Mouse (Mus musculus) CD4-positive naive resting alpha-beta T cell, adult 76 days (primary cell): ENCODE results near the gene Bmp2k. TPM values are rescaled to one million over a fixed set of nuclear protein-coding genes. Genes with fewer than 3 reads are reported as not detected.

Experiments used
- total RNA-seq: library from RNA; stranded (reverse); gene quantifications from one replicate; pipeline ENCODE4 v1.2.4, GENCODE M21; 2023

Gene Bmp2k
- total RNA-seq = 36.7 TPM

DNA sequence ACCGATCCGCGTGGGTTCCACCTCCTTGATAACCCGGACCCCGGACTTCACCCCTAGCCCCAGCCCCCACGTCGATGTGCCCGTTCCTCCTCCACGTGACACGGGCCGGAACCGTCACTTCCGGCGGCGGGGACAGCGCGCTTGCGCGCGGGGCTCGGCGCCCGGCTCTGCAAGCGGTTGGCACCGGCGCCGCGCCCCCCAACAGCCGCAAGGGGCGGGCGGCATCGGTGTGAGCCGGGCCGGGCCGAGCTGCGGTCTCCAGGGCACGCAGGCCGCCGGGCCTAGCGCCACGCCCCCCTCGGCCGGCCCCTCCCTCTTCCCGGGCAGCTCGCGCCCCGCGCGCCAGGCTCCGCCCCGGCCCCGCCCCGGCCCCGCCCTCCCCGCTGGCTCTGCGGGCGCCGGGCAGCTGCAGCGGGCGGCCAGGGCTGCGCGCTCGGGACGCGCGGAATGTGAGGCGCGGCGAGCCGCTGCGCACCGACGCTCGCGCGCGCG lies at the start of gene Bmp2k:
TSS of gene Bmp2k (plus strand) at position 380 of the 492 bp plus-strand sequence.

DNA sequence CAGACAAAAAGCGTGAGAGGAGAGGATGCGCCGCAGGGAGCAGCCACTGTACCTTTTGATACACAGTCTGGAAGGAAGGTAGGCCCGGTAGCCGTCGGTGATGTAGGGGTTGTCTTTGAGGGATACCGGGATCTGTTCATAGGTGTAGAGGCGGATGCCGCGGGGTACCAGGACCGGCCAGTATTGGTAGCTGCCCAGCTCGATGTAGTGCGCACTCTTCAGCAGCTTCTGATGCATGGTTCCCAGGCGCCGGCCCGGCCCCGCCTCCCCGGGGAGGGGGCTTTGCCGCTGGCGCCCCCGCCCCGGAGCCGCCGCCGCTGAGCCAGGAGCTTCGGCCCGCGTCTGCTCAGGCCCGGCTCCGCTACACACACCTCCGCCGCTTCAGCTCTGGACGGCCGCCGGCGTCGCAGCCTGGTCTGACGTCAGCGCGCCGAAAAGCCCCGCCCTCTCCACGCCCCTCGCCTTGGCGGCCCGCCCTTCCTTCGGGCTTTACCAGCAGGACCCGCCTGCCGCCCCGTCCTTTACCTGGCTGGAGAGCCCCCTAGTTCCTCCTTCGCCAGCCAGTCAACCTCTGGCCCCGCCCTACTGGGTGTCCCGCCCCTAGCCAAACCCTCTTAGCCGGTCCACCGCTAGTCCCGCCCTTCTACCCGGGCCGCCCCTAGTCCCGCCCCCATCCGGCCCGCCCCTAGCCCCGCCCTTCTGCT lies 113.9 kb downstream of the Bmp2k start, which contains the start of gene Paqr3:
TSS of gene Paqr3 (minus strand) at position 390 of the 704 bp plus-strand sequence.

Other genes starting within 250 kb of the Bmp2k start
- 1.3 TPM for gene Anxa3, start 204.3 kb upstream of the Bmp2k start, total RNA-seq
- 13.5 TPM for gene Paqr3, start 113.9 kb downstream of the Bmp2k start, total RNA-seq